Mouse (Mus musculus) forebrain, embryonic 16.5 days (tissue): ENCODE measurements around the gene Usp10. TPM values are rescaled to one million over a fixed set of nuclear protein-coding genes. Genes with fewer than 3 reads are reported as not detected.
A peak's percentile ranks its signal among the peaks of the same experiment; 100 is the strongest.

Experiments
- ATAC-seq: fragments of 200-750 bp; cut with Nextera tagmentation; 2 replicates; pipeline ENCODE4 v1.8.0; 2017; ENCODE audit warnings: mild to moderate bottlenecking, moderate library complexity
- H3K27ac ChIP-seq: fragments of 300-500 bp; sonication (generic); 2 replicates; pipeline ENCODE4 v1.5.1; 2014; ENCODE audit warnings: low read length, control low read depth
- H3K27me3 ChIP-seq: fragments of 300-500 bp; sonication (generic); replicated peaks from 2 replicates; pipeline ENCODE4 v1.6.1; 2014; ENCODE audit warnings: low read length; ENCODE audit not compliant: control insufficient read depth, insufficient read depth
- H3K36me3 ChIP-seq: fragments of 300-500 bp; sonication (generic); 2 replicates; pipeline ENCODE4 v1.6.1; 2014; ENCODE audit not compliant: control insufficient read depth, insufficient read depth
- H3K4me1 ChIP-seq: fragments of 300-500 bp; sonication (generic); replicated peaks from 2 replicates; pipeline ENCODE4 v1.6.1; 2014; ENCODE audit warnings: low read length; ENCODE audit not compliant: control insufficient read depth, insufficient read depth
- H3K4me2 ChIP-seq: fragments of 300-500 bp; sonication (generic); 2 replicates; pipeline ENCODE4 v1.6.1; 2014; ENCODE audit warnings: mild to moderate bottlenecking, low read length, control low read depth
- H3K4me3 ChIP-seq: fragments of 300-500 bp; sonication (generic); replicated peaks from 2 replicates; pipeline ENCODE4 v1.5.1; 2014; ENCODE audit warnings: mild to moderate bottlenecking, low read length, control low read depth
- H3K9ac ChIP-seq: fragments of 300-500 bp; sonication (generic); replicated peaks from 2 replicates; pipeline ENCODE4 v1.6.1; 2014; ENCODE audit warnings: low read depth, low read length, control low read depth
- H3K9me3 ChIP-seq: fragments of 300-500 bp; sonication (generic); 2 replicates; pipeline ENCODE4 v1.6.1; 2016; ENCODE audit warnings: low read length; ENCODE audit not compliant: control insufficient read depth
- WGBS: fragments of 180-500 bp; shearing (Covaris S2); extraction: QIAGEN DNeasy Blood & Tissue Kit; methylation state at CpG from one replicate; pipeline ENCODE4 v1.1.7; 2014; 5-methylcytosine and 5-hydroxymethylcytosine counted together
- polyA plus RNA-seq: library from polyadenylated mRNA; unstranded; fragments of >200 nt; fragmentation: Nextera tagmentation; extraction: Ambion mirVana; gene quantifications from 2 replicates; pipeline ENCODE4 v1.2.1, GENCODE M21; 2015

Usp10 gene
- polyA plus RNA-seq, 1 experiment from 2014 or later: 158 TPM

- H3K9ac ChIP-seq: no peak overlapping the region
- H3K36me3 ChIP-seq: peaks cover 13% of the 10 kb centered on the region
- no peaks in the 10 kb centered on the region for H3K9me3 ChIP-seq
- H3K27me3 ChIP-seq: no peaks in the 10 kb centered on the region
- ATAC-seq: peak; percentile 86
- peak overlapping the region; percentile 50; the same call in 1 of the 2 replicates for H3K27ac ChIP-seq
- no peak overlapping the region for H3K4me3 ChIP-seq
- WGBS: 26% methylated on average over 5 of the region's 5 CpGs
- peaks cover 9% of the 10 kb centered on the region for H3K4me1 ChIP-seq
- H3K4me2 ChIP-seq: no peak overlapping the region
These were observed 50.5 kb downstream of the Usp10 start for GRCm38 (mm10) chr8:119960531-119961104.

DNA sequence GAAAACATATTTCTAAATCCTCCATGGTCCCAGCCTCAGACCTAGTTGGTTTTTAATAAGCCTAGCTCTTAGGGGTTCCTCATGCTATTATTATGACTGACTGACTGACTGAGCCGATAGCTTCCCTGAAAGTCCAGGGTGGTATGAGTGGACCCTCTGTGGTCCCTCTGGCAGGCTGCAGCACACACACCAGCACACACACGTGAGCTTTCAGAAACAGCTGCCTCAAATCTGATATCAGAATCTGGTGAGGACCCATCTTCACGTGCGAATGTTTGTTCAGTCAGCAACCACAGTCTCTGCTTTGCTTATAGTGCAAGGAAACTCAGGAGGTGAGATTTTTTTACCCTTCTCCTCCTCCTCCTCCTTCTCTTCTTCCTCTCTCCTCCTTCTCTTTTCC is 54.7 kb downstream of the Usp10 start:
- Histone ChIP-seq H3K9me3 (peaks cover 4% of the 10 kb centered on the region; the same call in 1 of the 2 replicates), H3K9ac (no peak overlapping the region), H3K4me3 (no peak overlapping the region), H3K27ac (no peak overlapping the region), H3K4me1 (peaks cover 9% of the 10 kb centered on the region), H3K36me3 (no peaks in the 10 kb centered on the region), H3K27me3 (no peaks in the 10 kb centered on the region), H3K4me2 (no peak overlapping the region)
- no peak for ATAC-seq
- whole genome bisulfite sequencing: 93% methylated on average over 4 of the region's 4 CpGs

- H3K4me1 ChIP-seq: no peaks in the 10 kb centered on the region
- 84% methylated on average over 9 of the region's 9 CpGs for WGBS
- ATAC-seq: no peak
These were observed 57.3 kb downstream of the Usp10 start for GRCm38 (mm10) chr8:119967435-119967834.

DNA sequence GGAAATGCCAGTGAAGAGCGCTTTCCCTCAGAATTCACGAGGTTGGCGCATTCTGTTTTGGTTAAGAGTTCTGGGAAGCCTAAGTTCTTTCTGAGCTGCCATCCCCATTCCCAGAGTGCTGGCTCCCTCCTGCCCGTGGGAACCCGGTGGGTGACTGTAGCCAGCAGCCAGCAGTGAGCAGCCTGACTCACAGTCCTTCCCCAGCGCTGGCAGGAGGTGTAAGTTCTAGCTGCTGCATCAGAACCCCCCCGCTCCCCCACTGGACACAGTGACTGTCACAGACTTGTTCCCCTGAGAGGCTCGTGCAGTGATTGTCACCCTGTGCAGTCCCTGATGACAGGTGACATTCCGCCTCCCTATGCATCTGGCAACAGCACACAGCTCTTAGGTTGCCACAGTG is 60.0 kb downstream of the Usp10 start:
- WGBS: 75% methylated on average over 9 of the region's 9 CpGs
- Histone ChIP-seq H3K9ac (no peak overlapping the region), H3K36me3 (no peaks in the 10 kb centered on the region), H3K27me3 (no peaks in the 10 kb centered on the region), H3K4me1 (no peaks in the 10 kb centered on the region), H3K27ac (no peak overlapping the region), H3K4me2 (no peak overlapping the region), H3K4me3 (no peak overlapping the region), H3K9me3 (peaks cover 4% of the 10 kb centered on the region; the same call in 1 of the 2 replicates)
- no peak for ATAC-seq

More at GRCm38 (mm10) chr8:119967435-119967834, 57.3 kb downstream of the Usp10 start:
- Histone ChIP-seq H3K9ac (no peak overlapping the region), H3K36me3 (no peaks in the 10 kb centered on the region), H3K4me3 (no peak overlapping the region), H3K4me2 (no peak overlapping the region), H3K27ac (no peak overlapping the region), H3K27me3 (no peaks in the 10 kb centered on the region), H3K9me3 (peaks cover 4% of the 10 kb centered on the region; the same call in 1 of the 2 replicates)

DNA sequence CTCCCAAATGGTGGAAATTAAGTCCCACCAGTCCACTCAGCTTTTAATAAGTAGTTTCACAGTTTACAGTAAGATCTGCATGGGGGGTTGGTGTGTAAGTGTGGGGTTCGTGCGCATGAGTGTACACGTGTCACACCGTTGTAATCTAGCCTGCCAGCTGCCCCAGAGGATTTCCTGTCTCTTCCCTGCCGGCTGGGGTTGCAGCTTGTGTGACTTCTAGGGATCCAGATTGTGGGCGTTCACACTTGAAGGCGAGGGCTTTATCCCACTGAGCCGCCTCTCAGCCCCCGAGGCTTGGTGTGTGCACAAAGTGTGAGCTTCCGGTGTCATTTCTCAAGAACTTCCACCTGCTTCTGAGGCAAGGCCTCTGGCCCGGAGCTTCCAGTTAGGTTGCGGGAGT is 62.4 kb downstream of the Usp10 start:
- H3K9me3 ChIP-seq: peaks cover 3% of the 10 kb centered on the region; the same call in 1 of the 2 replicates
- WGBS: 76% methylated on average over 12 of the region's 12 CpGs
- no peak overlapping the region for H3K9ac ChIP-seq
- no peak overlapping the region for H3K27ac ChIP-seq
- H3K27me3 ChIP-seq: no peaks in the 10 kb centered on the region
- H3K4me2 ChIP-seq: no peak overlapping the region
- H3K4me3 ChIP-seq: no peak overlapping the region
- no peaks in the 10 kb centered on the region for H3K4me1 ChIP-seq
- no peak for ATAC-seq
- H3K36me3 ChIP-seq: no peaks in the 10 kb centered on the region

- Histone ChIP-seq H3K9me3 (no peaks in the 10 kb centered on the region), H3K27me3 (no peaks in the 10 kb centered on the region), H3K27ac (no peak overlapping the region), H3K4me2 (no peak overlapping the region), H3K4me3 (no peak overlapping the region), H3K4me1 (no peaks in the 10 kb centered on the region), H3K36me3 (no peaks in the 10 kb centered on the region), H3K9ac (no peak overlapping the region)
- WGBS: 68% methylated on average over 11 of the region's 11 CpGs
- no peak for ATAC-seq
These were observed 68.7 kb downstream of the Usp10 start for GRCm38 (mm10) chr8:119978770-119979381.

DNA sequence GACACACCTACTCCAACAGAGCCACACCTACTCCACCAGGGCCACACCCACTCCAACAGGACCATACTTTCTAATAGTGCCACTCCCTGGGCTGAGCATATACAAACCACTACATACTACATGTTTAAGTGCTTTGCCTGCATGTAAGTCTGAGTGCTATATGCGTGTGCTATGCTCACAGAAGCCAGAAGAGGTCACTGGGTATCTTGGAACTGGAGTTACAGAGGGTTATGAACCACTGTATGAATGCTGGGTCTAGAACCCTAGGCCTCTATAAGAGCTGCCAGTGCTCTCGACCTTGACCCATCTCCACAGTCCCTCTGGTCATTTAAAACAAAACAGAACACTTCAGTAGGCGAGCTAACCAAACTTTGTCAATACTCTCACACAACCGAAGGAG is 71.1 kb downstream of the Usp10 start:
- no peak for ATAC-seq
- Histone ChIP-seq H3K4me2 (no peak overlapping the region), H3K4me3 (no peak overlapping the region), H3K9ac (no peak overlapping the region), H3K36me3 (no peaks in the 10 kb centered on the region), H3K9me3 (no peaks in the 10 kb centered on the region), H3K4me1 (no peaks in the 10 kb centered on the region), H3K27me3 (no peaks in the 10 kb centered on the region), H3K27ac (no peak overlapping the region)
- WGBS: 77% methylated on average over 4 of the region's 4 CpGs

DNA sequence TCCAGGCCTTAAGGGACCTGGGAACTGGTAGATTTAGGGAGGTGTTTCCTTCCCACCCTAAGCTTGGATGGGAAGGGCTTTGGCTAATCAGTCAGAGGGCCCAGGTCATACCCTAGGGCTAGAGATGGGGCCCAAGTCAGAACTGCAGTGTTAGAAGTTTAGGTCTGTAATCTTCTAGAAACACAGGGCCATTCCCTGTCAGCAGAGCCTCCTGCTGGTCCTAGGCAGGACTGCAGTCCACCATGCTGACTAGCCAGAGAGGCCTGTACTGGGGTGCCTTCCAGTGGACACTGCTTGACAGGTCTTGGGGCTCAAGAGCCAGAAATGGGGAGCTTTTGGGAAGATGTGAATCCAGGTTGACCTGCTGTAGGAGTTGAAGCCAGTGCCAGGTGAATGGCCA is 73.9 kb downstream of the Usp10 start:
- no peaks in the 10 kb centered on the region for H3K4me1 ChIP-seq
- no peak overlapping the region for H3K27ac ChIP-seq
- no peaks in the 10 kb centered on the region for H3K36me3 ChIP-seq
- H3K4me3 ChIP-seq: no peak overlapping the region
- H3K27me3 ChIP-seq: no peaks in the 10 kb centered on the region
- ATAC-seq: no peak
- H3K9me3 ChIP-seq: no peaks in the 10 kb centered on the region
- no peak overlapping the region for H3K9ac ChIP-seq
- H3K4me2 ChIP-seq: no peak overlapping the region

DNA sequence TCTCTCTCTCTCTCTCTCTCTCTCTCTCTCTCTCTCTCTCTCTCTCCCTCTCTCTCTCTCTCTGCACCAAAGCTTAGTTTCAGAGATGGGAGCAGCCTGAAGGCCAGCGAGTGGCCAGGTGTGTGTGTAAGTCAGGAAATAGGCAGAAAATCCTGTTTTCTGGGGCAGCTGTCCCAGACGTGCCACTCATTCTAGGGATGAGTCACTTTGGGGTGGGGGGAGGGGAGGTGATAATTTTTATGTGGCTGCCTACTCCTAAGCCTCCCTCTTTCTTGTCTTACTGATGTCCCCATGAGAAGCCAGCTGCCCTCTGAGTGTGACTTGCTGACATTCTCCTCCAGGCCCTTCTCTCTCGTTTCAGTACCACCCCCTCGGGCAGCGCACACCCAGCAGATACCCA is 76.0 kb downstream of the Usp10 start:
- Histone ChIP-seq H3K36me3 (no peaks in the 10 kb centered on the region), H3K4me2 (no peak overlapping the region), H3K27me3 (peaks cover under 1% of the 10 kb centered on the region; the same call in 1 of the 2 replicates), H3K4me1 (no peaks in the 10 kb centered on the region), H3K27ac (no peak overlapping the region), H3K4me3 (no peak overlapping the region), H3K9me3 (no peaks in the 10 kb centered on the region), H3K9ac (no peak overlapping the region)
- 73% methylated on average over 5 of the region's 5 CpGs for WGBS
- no peak for ATAC-seq
